Mouse (Mus musculus) Patski (cell line): Measurements from ENCODE around the gene Bahcc1. TPM values are rescaled to one million over a fixed set of nuclear protein-coding genes. Genes with fewer than 3 reads are reported as not detected.

Source experiments
- ATAC-seq: fragments of 100-300 bp; one replicate; pipeline ENCODE4 v1.8.0; 2021
- CTCF ChIA-PET: fragments of 350-600 bp; sonication (Branson Sonifier 250); formaldehyde crosslinking; loops from one replicate; lab custom pipeline; 2022; ENCODE audit warnings: inconsistent platforms; lab: Charles Lee
- POLR2A ChIA-PET: fragments of 350-600 bp; sonication (Branson Sonifier 250); formaldehyde crosslinking; loops from one replicate; lab custom pipeline; 2022; ENCODE audit warnings: antibody characterized with exemption, inconsistent platforms; lab: Charles Lee
- DNase-seq: peaks from one replicate; pipeline ENCODE4 v3.0.0-alpha.2; 2011; ENCODE audit warnings: low read depth, low spot score
- H3K27me3 ChIP-seq: fragments of 371-371 bp; one replicate; pipeline ENCODE4 v1.5.1; 2021
- CTCF ChIP-seq: fragments of 100-300 bp; IDR thresholded peaks from one replicate; pipeline ENCODE4 v1.5.1; 2021
- in situ Hi-C: fragments of 300-500 bp; cut with MboI; formaldehyde crosslinking; loops from 3 replicates; pipeline ENCODE4 v1.11.1; 2018; ENCODE audit warnings: low pct_unique_long_range_greater_than_20kb, mixed read lengths
- polyA plus RNA-seq: library from polyadenylated mRNA; unstranded; gene quantifications from one replicate; pipeline ENCODE4 v1.2.3, GENCODE M21; 2021

The Bahcc1 gene
- polyA plus RNA-seq, 1 experiment from 2014 or later, result 12.4 TPM

DNA sequence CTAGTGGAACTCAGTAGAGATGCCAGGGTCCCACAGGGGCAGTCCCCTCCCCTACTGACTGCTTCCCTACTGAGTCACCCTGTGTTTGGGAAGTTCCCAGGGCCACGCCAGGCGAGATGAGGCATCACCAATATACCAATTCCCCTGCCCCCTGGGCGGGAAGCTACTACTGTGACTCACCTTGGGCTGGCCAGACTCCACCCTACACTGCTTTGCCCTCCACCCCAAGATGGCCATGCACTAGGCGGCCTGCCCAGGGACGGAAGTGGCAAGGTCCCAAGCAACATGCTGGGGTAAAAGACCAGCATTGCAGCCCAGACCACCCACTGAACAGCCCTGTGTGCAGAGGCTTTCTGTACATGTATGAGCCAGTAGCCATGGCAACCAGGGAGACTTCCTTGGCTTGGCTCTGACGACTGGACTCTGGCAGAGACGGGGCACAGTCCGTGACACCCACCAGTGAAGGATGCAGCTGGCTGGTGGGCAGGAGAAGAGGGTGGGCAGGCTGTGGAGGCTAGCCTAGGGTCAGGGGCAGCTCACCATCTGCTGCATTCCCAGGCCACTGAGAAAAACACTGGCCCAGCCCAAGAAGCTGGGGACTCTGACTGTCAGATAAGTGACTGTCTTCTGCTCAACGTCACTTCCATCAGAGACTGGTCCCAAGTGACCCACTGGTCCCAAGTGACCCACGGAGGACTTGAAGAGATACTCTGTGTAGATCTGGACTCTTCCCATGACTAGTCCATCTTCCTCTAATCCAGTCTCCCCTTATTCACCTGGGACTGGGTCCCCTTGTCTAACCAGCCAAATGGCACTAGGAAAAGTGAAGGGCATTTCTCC, 24.5 kb downstream of the Bahcc1 start:
- no peak for TF ChIP-seq CTCF
- ChIA-PET CTCF (no interaction called here), POLR2A (no interaction called here)
- H3K27me3 ChIP-seq, result no peaks in the 10 kb centered on the region
- DNase-seq (peak; percentile 91), ATAC-seq (peak; percentile 42)
- in situ Hi-C loops, result no loop called here

DNA sequence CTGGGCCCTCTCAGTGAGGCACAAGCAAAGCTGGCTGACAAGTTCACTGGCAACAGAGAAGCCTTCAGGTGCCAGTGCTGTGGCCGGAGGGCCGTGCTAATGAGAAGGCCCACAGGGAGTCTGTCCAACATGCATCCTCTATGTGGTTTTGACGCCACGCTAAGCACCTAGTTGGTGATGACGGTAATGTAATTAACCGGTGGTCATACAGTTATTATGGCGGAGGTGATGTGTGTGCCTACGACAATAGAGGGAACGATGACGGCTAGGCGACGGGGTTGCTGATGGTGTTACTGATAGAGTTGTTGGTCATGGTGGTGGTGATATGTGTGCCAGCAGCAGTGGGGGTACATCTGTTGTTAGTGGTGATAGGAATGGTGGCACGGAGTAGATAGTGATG, 25.2 kb downstream of the Bahcc1 start:
- DNase-seq, result no peak
- CTCF ChIA-PET, result no interaction called here
- in situ Hi-C loops, result no loop called here
- no peak for TF ChIP-seq CTCF
- H3K27me3 ChIP-seq, result no peaks in the 10 kb centered on the region
- ATAC-seq, result no peak
- POLR2A ChIA-PET, result no interaction called here

DNA sequence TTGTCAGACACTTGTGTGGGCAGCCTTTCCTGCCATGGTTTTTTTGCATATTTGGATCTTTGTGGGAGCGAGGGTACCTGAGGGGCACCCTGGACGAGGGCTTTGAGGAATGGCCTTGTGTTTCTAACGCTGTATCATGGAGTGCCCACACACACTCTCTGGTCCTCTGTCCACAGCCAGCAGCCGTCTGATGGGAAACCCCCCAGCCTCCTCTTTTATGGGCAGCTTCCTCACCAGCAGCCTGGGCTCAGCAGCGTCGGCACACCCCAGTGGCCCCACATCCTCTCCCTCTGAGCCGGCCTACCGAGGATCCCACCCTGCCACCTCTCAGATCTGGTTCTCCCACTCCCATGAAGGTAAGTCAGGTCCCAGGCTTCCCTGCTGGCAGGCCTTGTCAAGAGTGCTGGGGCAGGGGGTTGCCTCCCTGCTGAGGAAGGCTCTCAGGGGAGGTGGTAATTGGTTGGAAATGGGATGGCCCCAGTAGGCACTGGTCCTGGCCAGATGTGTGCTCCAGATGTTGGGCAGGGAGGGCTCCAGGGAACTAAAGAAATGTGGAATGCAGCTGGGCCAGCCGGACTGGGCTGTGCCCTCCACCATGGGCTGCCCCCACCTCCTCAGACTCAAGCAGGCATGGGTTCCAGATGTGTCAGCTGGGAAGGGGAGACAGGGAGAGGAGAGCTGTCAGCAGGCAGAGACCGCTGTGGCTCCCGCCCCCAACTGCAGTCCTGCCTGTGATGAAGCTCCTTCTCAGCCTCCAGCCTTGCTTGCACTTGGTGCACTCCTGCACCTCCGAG, 26.3 kb downstream of the Bahcc1 start:
- DNase-seq, result no peak
- in situ Hi-C loops, result no loop called here
- ATAC-seq, result no peak
- POLR2A ChIA-PET, result interaction anchor here (0.5 to 3.4 kb wide), 3 partner anchors 16 to 116 kb away, joined by 3 to 18 read pairs (median 4); no protein-coding TSS in a partner anchor
- no peaks in the 10 kb centered on the region for H3K27me3 ChIP-seq
- CTCF ChIA-PET, result no interaction called here
- no peak for TF ChIP-seq CTCF

DNA sequence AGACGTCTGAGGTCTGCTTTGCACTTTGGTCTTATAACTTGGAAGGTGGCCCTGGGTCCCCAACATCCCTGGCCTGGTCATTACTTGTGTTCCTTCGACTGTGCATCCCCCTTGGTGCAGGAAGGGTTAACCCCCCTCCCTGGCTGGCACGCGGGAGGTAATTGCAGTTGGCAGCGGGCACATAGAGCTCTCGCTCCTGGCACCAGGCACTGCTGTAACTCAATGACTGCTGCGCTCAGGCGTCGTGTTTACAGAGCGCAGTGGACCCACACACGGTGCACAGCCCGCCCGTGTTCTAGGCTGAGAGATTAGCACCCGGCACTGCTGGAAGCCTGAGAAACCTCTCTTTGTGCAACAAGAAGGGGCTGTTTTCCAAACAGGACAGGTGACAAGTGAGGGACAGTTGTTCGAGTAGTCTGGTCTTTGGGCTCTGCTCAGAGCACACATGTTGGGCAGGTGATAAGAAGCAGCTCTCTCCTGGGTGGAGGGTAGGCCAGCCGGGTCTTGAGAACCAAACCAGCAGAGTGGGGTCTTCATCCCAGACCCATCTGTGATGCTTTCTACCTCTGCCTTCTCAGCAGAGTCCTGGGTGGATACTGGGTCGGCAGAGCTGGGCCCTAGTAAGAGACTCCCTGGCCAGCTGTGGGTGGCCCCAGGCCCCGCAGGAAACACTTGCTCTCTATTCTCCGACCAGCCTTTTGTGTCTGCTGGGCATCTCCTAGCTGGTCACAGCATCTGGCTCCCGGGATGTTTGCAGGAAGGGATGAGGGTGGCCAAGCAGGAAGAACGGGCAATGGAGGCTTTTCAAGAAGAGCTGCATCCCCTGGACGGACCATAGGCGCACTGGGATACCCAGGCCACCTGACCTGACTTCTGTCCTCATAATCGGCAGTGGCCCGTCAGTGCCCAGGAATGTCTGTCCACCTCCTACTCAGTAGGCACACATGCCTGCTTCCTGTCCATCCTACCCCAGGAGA, 27.3 kb downstream of the Bahcc1 start:
- in situ Hi-C loops, result no loop called here
- TF ChIP-seq CTCF, result no peak
- no peaks in the 10 kb centered on the region for H3K27me3 ChIP-seq
- ATAC-seq, result no peak
- ChIA-PET CTCF (no interaction called here), POLR2A (interaction anchor here (1.2 to 3.4 kb wide), 2 partner anchors 17 to 21 kb away, joined by 3 to 18 read pairs; no protein-coding TSS in a partner anchor)
- no peak for DNase-seq

DNA sequence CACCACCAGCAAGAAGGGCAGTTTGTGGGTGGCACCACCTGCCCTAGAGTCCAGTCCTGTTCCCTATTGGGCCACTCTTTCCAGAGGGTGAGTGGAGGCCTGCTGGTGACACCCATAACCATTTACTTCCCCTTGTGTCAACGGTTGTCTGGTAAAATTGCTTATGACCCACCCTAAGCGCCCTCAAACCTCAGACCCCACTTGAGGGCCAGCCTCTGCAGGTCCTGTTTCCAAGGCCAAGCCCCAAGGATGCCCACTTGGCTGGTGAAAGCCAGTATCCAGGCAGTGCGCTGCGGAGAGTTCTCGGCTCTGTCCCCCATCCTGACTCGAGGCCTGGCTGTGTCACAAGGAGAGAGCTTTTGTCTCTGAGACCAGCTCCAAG, 28.0 kb downstream of the Bahcc1 start:
- ATAC-seq, result no peak
- ChIA-PET POLR2A (interaction anchor here (3.4 kb wide), 1 partner anchor 21 kb away, joined by 18 read pairs; no protein-coding TSS in a partner anchor), CTCF (no interaction called here)
- TF ChIP-seq CTCF, result no peak
- in situ Hi-C loops, result no loop called here
- no peak for DNase-seq
- no peaks in the 10 kb centered on the region for H3K27me3 ChIP-seq

DNA sequence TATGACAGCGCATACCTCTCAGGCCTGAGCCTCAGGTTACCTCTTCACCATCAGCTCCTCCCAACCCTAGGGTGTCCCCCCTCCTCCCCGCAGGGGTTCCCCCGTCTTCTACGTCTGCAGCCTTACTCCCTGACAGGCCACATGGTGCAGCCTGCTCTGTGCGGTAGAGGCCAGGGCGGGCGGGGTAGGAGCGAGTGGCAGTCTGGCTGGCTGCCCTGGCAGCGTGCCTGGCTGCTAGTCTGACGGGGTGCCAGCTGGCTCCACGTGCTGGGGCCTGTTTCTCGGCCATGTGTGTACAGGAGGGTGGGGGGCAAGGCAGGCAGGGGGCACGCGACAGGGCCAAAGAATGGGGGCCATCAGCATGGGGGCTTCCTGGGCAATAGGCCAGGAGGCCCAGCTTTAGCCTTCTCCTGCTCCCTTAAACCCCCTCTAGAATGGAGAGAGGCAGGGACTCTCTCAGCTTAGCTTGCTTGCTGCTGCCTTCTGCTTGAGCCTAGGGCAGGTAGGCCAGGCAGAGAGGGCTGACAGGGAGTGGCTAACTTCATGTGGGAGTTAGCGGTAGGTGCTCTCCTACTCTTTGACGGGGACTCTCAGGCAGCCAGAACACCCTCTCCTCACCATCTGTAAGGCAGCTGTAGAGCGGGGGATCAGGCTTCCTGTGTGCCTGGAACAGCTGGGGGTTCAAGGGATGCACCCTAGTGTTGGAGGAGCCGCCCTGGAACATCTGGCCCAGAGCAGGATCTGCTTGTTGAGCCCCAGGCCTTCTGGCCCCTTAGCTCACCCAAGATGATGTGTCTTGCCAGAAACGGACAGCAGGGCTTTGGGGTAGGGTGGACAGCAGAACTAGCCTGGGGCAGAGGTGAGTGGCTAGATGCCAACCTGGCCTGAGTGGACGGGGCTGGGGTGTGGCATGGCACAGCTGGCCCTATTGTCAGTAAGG, 28.9 kb downstream of the Bahcc1 start:
- POLR2A ChIA-PET, result interaction anchor here (0.6 to 3.4 kb wide), 7 partner anchors 18 to 77 kb away, joined by 3 to 18 read pairs (median 5); no protein-coding TSS in a partner anchor
- peak; percentile 26 for ATAC-seq

DNA sequence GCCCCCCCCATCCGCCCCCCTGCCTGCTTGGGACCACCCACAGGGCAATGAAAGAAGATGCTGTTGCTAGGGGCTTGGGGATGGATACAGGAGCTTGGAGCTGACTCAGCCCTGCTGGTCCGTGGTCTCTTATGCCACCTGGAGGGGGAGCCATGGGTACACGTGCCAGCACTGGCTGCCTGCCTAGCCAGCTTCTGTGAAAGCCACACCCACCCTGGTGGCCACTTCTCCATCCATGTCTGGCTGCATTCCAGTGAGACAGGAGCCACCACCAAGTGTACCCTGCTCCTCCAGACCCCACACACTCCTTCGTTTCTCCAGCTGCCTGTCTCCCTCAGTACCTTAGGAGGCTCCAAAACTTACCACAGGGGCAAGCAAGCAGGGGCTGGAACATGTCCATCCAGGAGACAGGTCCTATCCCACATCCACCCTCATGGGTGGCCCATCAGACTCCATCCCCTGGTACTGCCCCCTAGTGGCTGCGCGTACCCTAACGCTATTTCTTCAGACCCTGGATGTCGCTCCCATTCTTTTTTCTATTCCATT, 29.7 kb downstream of the Bahcc1 start:
- no peak for DNase-seq
- ChIA-PET POLR2A (interaction anchor here (0.6 to 3.4 kb wide), 6 partner anchors 18 to 74 kb away, joined by 3 to 18 read pairs (median 6); no protein-coding TSS in a partner anchor), CTCF (interaction anchor here (0.7 to 2.3 kb wide), 10 partner anchors 9 to 152 kb away, joined by 3 to 12 read pairs (median 4); no protein-coding TSS in a partner anchor)
- in situ Hi-C loops, result no loop called here
- ATAC-seq, result peak; percentile 34
- H3K27me3 ChIP-seq, result no peaks in the 10 kb centered on the region
- TF ChIP-seq CTCF, result no peak

More for the DNA sequence above, 28.9 kb downstream of the Bahcc1 start:
- H3K27me3 ChIP-seq, result no peaks in the 10 kb centered on the region
- in situ Hi-C loops, result no loop called here
- no peak for DNase-seq
- no peak for TF ChIP-seq CTCF
- CTCF ChIA-PET, result interaction anchor here (0.7 to 2.3 kb wide), 9 partner anchors 9 to 151 kb away, joined by 3 to 12 read pairs (median 4); no protein-coding TSS in a partner anchor

DNA sequence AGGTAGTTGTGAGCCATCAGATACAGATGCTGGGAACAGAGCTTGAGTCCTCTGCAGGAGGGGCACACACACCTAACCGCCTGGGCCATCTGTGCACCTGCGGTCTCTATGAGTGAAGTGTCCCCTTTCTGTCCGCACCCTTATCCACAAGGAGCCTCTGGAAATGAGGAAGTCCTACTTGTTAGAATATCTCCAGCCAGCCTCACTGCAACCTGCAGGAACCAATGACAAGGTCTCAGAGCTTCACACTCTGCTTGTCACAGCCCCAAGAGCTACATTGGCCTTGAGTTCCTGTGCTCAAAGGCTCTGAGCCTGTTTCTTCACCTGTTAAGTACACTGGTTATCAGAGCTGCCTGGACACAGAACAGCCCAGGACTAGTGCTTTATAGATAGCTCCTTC, 30.4 kb downstream of the Bahcc1 start:
- ChIA-PET CTCF (interaction anchor here (1.4 to 2.3 kb wide), 3 partner anchors 10 to 42 kb away, joined by 3 to 12 read pairs (median 6); no protein-coding TSS in a partner anchor), POLR2A (interaction anchor here (1.5 to 2.0 kb wide), 2 partner anchors 27 to 32 kb away, joined by 5 to 9 read pairs; no protein-coding TSS in a partner anchor)
- in situ Hi-C loops, result no loop called here
- ATAC-seq (no peak), DNase-seq (no peak)
- no peaks in the 10 kb centered on the region for H3K27me3 ChIP-seq
- no peak for TF ChIP-seq CTCF
